Mouse (Mus musculus) heart, postnatal 0 days (tissue): ENCODE measurements around the gene Rft1. TPM values are rescaled to one million over a fixed set of nuclear protein-coding genes. Genes with fewer than 3 reads are reported as not detected.

ENCODE experiments used
- ATAC-seq: fragments of 200-750 bp; cut with Nextera tagmentation; 2 replicates; pipeline ENCODE4 v1.8.0; 2017; ENCODE audit warnings: low read depth, moderate number of reproducible peaks, moderate library complexity; ENCODE audit not compliant: insufficient read depth
- DNase-seq: peaks from one replicate; pipeline ENCODE4 v3.0.0-alpha.2; 2016; ENCODE audit warnings: low spot score
- H3K27ac ChIP-seq: fragments of 300-500 bp; sonication (generic); 2 replicates; pipeline ENCODE4 v1.5.1; 2014; ENCODE audit warnings: low read depth, mild to moderate bottlenecking
- H3K27me3 ChIP-seq: fragments of 300-500 bp; sonication (generic); 2 replicates; pipeline ENCODE4 v1.6.1; 2014; ENCODE audit warnings: low read length, mixed read lengths; ENCODE audit not compliant: control insufficient read depth, insufficient read depth
- H3K36me3 ChIP-seq: fragments of 300-500 bp; sonication (generic); replicated peaks from 2 replicates; pipeline ENCODE4 v1.6.1; 2014; ENCODE audit warnings: low read length, mixed read lengths; ENCODE audit not compliant: control insufficient read depth, insufficient read depth
- H3K4me1 ChIP-seq: fragments of 300-500 bp; sonication (generic); 2 replicates; pipeline ENCODE4 v1.6.1; 2014; ENCODE audit warnings: antibody characterized with exemption; ENCODE audit not compliant: control insufficient read depth, insufficient read depth
- H3K4me2 ChIP-seq: fragments of 300-500 bp; sonication (generic); 2 replicates; pipeline ENCODE4 v1.6.1; 2014; ENCODE audit warnings: low read depth, mild to moderate bottlenecking, low read length, moderate library complexity
- H3K4me3 ChIP-seq: fragments of 300-500 bp; sonication (generic); 2 replicates; pipeline ENCODE4 v1.5.1; 2014; ENCODE audit warnings: low read depth, low read length
- H3K9ac ChIP-seq: fragments of 300-500 bp; sonication (generic); replicated peaks from 2 replicates; pipeline ENCODE4 v1.6.1; 2014; ENCODE audit warnings: low read depth, low read length, mixed read lengths
- H3K9me3 ChIP-seq: fragments of 300-500 bp; sonication (generic); replicated peaks from 2 replicates; pipeline ENCODE4 v1.6.1; 2016; ENCODE audit warnings: low read length; ENCODE audit not compliant: control insufficient read depth
- CTCF ChIP-seq: IDR thresholded peaks from 2 replicates; pipeline ENCODE4 v1.5.1; 2016; ENCODE audit warnings: antibody characterized with exemption, control low read depth, low read depth
- EP300 ChIP-seq: IDR thresholded peaks from 2 replicates; pipeline ENCODE4 v1.6.1; 2016; ENCODE audit warnings: antibody characterized with exemption, low read depth
- WGBS: fragments of 180-500 bp; shearing (Covaris S2); extraction: QIAGEN DNeasy Blood & Tissue Kit; methylation state at CpG from one replicate; pipeline ENCODE4 v1.1.7; 2014; 5-methylcytosine and 5-hydroxymethylcytosine counted together
- polyA plus RNA-seq: library from polyadenylated mRNA; unstranded; fragments of >200 nt; fragmentation: Nextera tagmentation; extraction: Ambion mirVana; gene quantifications from 2 replicates; pipeline ENCODE4 v1.2.1, GENCODE M21; 2015
- total RNA-seq: library from RNA; depleted of rRNA; stranded (reverse); fragments of >200 nt; gene quantifications from 2 replicates; pipeline ENCODE4 v1.2.3, GENCODE M21; 2014; ENCODE audit warnings: low replicate concordance

Rft1 gene
- total and polyA plus RNA-seq, 2 experiments from 2014 or later: 10.4 to 13.3 TPM

GRCm38 (mm10) chr14:30655531-30655930 is 1.4 kb downstream of the Rft1 start:
- Histone ChIP-seq H3K36me3 (peaks cover 12% of the 10 kb centered on the region; the same call in 1 of the 2 replicates), H3K4me2 (no peak overlapping the region), H3K4me3 (no peak overlapping the region), H3K4me1 (peaks cover 10% of the 10 kb centered on the region; the same call in 1 of the 2 replicates), H3K9ac (no peak overlapping the region), H3K27ac (no peak overlapping the region), H3K27me3 (no peaks in the 10 kb centered on the region), H3K9me3 (no peaks in the 10 kb centered on the region)
- no peak for DNase-seq
- TF ChIP-seq CTCF (no peak), EP300 (no peak)
- WGBS: 65% methylated on average over 1 of the region's 1 CpGs
- ATAC-seq: no peak

DNA sequence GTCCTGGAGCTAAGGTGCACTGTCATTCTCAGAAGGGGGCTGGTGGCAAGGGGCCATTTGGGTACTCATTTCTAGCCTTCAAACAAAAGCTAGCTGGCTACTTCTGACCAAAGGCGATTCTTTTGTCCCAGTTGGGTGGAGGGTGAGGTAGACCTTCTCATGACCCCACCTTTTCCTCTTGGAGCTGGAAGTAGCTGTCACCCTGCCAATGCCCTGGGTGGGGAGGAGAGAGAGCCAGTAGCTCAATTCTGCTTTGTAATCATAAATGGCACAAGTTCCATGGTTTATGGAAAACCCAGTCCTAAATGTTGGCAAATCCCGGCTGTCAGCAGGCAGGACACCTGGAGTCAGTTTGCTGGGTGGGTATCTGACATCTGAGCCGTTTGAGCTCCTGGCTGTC is 11.9 kb downstream of the Rft1 start:
- no peak overlapping the region for H3K4me3 ChIP-seq
- no peaks in the 10 kb centered on the region for H3K27me3 ChIP-seq
- no peak overlapping the region for H3K9ac ChIP-seq
- no peak for TF ChIP-seq CTCF
- no peak for TF ChIP-seq EP300
- no peaks in the 10 kb centered on the region for H3K4me1 ChIP-seq
- H3K4me2 ChIP-seq: no peak overlapping the region
- DNase-seq: no peak
- H3K36me3 ChIP-seq: peaks cover 90% of the 10 kb centered on the region
- no peaks in the 10 kb centered on the region for H3K9me3 ChIP-seq
- ATAC-seq: no peak
- H3K27ac ChIP-seq: no peak overlapping the region
- 64% methylated on average over 3 of the region's 3 CpGs for WGBS

GRCm38 (mm10) chr14:30666604-30667003 is 12.4 kb downstream of the Rft1 start:
- Histone ChIP-seq H3K27me3 (no peaks in the 10 kb centered on the region), H3K4me3 (no peak overlapping the region), H3K36me3 (peaks cover 85% of the 10 kb centered on the region), H3K4me2 (no peak overlapping the region), H3K4me1 (no peaks in the 10 kb centered on the region), H3K9me3 (no peaks in the 10 kb centered on the region), H3K27ac (no peak overlapping the region), H3K9ac (no peak overlapping the region)
- no peak for ATAC-seq
- TF ChIP-seq EP300 (no peak), CTCF (no peak)
- WGBS: 81% methylated on average over 4 of the region's 4 CpGs
- no peak for DNase-seq

DNA sequence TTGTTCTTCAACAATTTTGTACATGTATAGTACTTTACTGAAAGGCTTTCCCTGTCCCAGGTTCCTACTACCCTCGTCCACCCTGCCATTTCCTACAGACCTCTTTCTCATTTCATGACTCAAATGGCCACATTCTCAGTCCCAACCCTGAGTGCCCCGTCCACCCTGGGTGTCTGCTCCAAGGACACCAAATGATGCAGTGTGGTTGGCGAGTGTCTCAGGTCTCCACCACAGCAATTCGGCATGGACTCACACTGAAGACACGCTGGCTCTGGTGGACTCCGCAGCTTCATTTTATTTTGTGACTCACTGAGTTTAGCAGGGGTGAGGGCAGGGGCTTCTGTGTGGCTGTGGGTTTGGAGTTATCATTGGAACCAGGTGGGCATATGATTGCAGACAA is 16.0 kb downstream of the Rft1 start:
- TF ChIP-seq CTCF (no peak), EP300 (no peak)

DNA sequence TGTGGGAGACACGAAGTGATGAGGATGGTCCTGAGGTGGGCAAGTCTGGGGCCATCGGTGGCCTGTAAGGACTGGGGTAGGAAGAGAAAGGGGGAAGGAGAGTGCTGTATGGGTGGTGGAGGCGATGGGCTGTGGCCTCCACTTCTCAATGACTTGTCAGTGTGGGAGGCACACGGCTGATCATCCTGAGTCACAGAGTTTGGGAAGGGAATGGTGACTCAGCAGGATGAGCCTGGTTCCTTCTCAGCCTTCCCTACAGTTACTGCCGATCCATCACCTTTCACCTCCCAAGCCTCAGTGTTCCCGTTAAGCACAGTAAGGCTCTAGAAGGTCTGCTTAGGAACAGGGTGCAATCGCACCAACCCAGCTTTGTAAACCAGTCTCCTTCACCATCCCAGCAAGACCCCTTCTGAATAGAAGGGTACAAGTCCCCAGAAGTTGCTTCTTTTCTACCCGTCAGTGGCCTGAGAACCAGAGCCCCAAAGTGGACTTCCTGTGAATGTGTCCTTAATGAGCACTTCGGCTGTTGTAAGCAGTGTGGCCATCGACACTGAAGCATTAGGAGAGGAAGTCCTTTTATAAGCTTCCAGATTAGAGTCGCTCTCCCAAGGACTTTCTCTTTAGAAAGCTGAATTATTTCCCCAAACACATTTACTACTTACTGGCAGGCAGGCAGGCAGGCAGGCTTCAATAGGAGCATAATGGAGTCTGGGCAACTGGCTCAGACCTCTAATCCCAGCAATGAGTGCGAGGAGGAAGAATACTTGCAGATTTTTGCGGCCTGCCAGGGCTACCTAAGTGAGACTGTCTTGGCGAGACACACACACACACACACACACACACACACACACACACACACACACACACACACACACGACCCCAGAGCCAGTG is 17.2 kb downstream of the Rft1 start:
- no peak overlapping the region for H3K4me2 ChIP-seq
- TF ChIP-seq CTCF: no peak
- no peak for TF ChIP-seq EP300
- no peak for ATAC-seq
- H3K27me3 ChIP-seq: no peaks in the 10 kb centered on the region
- no peak overlapping the region for H3K9ac ChIP-seq
- WGBS: 68% methylated on average over 15 of the region's 15 CpGs
- no peak overlapping the region for H3K27ac ChIP-seq
- no peaks in the 10 kb centered on the region for H3K9me3 ChIP-seq
- DNase-seq: no peak
- H3K4me3 ChIP-seq: no peak overlapping the region
- no peaks in the 10 kb centered on the region for H3K4me1 ChIP-seq
- peaks cover 69% of the 10 kb centered on the region for H3K36me3 ChIP-seq

More for the DNA sequence above, 16.0 kb downstream of the Rft1 start:
- Histone ChIP-seq H3K4me2 (no peak overlapping the region), H3K27ac (no peak overlapping the region), H3K4me3 (no peak overlapping the region), H3K27me3 (no peaks in the 10 kb centered on the region), H3K9ac (no peak overlapping the region), H3K36me3 (peaks cover 73% of the 10 kb centered on the region), H3K9me3 (no peaks in the 10 kb centered on the region), H3K4me1 (no peaks in the 10 kb centered on the region)
- 92% methylated on average over 6 of the region's 6 CpGs for WGBS
- ATAC-seq (no peak), DNase-seq (no peak)

DNA sequence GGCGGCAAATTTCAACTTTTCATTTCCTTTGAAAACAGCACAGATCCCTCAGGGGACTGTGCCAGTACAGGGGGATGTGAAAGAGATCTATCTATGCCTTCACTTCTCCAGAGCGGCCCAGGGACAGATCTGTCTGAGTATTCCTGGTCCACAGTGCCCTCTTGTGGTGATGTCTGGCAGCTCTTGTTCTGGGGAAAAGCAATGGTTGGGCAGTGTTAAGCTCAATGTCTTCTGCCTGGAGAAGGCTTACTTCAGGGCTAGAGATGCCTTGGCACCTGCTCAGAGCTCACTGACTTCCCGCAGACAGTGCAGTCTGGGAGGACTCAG is 17.8 kb downstream of the Rft1 start:
- Histone ChIP-seq H3K9ac (no peak overlapping the region), H3K36me3 (peaks cover 69% of the 10 kb centered on the region), H3K27me3 (no peaks in the 10 kb centered on the region), H3K4me1 (no peaks in the 10 kb centered on the region), H3K4me2 (no peak overlapping the region), H3K27ac (no peak overlapping the region), H3K4me3 (no peak overlapping the region), H3K9me3 (no peaks in the 10 kb centered on the region)
- WGBS: 7% methylated on average over 3 of the region's 3 CpGs
- TF ChIP-seq CTCF: peak; percentile 95
- TF ChIP-seq EP300: no peak
- DNase-seq: peak; percentile 88
- peak; percentile 86 for ATAC-seq
